Mouse (Mus musculus) CD4-positive, CD25-positive, alpha-beta regulatory T cell, adult 2 months (primary cell): ENCODE measurements around the gene Mpp2.

Experiments used
- DNase-seq: peaks from one replicate; pipeline ENCODE4 v3.0.0-alpha.2; 2012; ENCODE audit warnings: low read depth, low spot score

Gene Mpp2

GRCm38 (mm10) chr11:102010140-102010539 is 78.2 kb downstream of the Mpp2 start:
- no peak for DNase-seq

GRCm38 (mm10) chr11:102008954-102009637 is 79.2 kb downstream of the Mpp2 start:
- no peak for DNase-seq

GRCm38 (mm10) chr11:102008372-102008771 is 79.9 kb downstream of the Mpp2 start:
- DNase-seq, result no peak
